Mouse (Mus musculus) midbrain, embryonic 12.5 days (tissue): ENCODE data around the gene Heatr5a. TPM values are rescaled to one million over a fixed set of nuclear protein-coding genes. Genes with fewer than 3 reads are reported as not detected.
A peak's percentile ranks its signal among the peaks of the same experiment; 100 is the strongest.

Source experiments
- ATAC-seq: fragments of 200-750 bp; cut with Nextera tagmentation; 2 replicates; pipeline ENCODE4 v1.8.0; 2017; ENCODE audit warnings: low read depth, moderate TSS enrichment, moderate library complexity; ENCODE audit not compliant: low FRiP score
- H3K27ac ChIP-seq: fragments of 300-500 bp; sonication (generic); replicated peaks from 2 replicates; pipeline ENCODE4 v1.5.1; 2016; ENCODE audit warnings: mild to moderate bottlenecking
- H3K27me3 ChIP-seq: fragments of 300-500 bp; sonication (generic); 2 replicates; pipeline ENCODE4 v1.6.1; 2016; ENCODE audit warnings: mild to moderate bottlenecking
- H3K36me3 ChIP-seq: fragments of 300-500 bp; sonication (generic); 2 replicates; pipeline ENCODE4 v1.6.1; 2016
- H3K4me1 ChIP-seq: fragments of 300-500 bp; sonication (generic); 2 replicates; pipeline ENCODE4 v1.6.1; 2016
- H3K4me2 ChIP-seq: fragments of 300-500 bp; sonication (generic); replicated peaks from 2 replicates; pipeline ENCODE4 v1.6.1; 2016; ENCODE audit warnings: mild to moderate bottlenecking, moderate library complexity
- H3K4me3 ChIP-seq: fragments of 300-500 bp; sonication (generic); 2 replicates; pipeline ENCODE4 v1.5.1; 2016; ENCODE audit warnings: mild to moderate bottlenecking
- H3K9ac ChIP-seq: fragments of 300-500 bp; sonication (generic); replicated peaks from 2 replicates; pipeline ENCODE4 v1.6.1; 2016; ENCODE audit warnings: mild to moderate bottlenecking, moderate library complexity
- H3K9me3 ChIP-seq: fragments of 300-500 bp; sonication (generic); 2 replicates; pipeline ENCODE4 v1.6.1; 2016; ENCODE audit warnings: mild to moderate bottlenecking
- WGBS: fragments of 180-500 bp; shearing (Covaris S2); methylation state at CpG from one replicate; pipeline ENCODE4 v1.1.7; 2016; 5-methylcytosine and 5-hydroxymethylcytosine counted together
- polyA plus RNA-seq: library from polyadenylated mRNA; unstranded; fragments of >200 nt; fragmentation: Nextera tagmentation; extraction: Ambion mirVana; gene quantifications from 2 replicates; pipeline ENCODE4 v1.2.1, GENCODE M21; 2016

The Heatr5a gene
- polyA plus RNA-seq, 1 experiment from 2014 or later = 12.0 TPM

DNA sequence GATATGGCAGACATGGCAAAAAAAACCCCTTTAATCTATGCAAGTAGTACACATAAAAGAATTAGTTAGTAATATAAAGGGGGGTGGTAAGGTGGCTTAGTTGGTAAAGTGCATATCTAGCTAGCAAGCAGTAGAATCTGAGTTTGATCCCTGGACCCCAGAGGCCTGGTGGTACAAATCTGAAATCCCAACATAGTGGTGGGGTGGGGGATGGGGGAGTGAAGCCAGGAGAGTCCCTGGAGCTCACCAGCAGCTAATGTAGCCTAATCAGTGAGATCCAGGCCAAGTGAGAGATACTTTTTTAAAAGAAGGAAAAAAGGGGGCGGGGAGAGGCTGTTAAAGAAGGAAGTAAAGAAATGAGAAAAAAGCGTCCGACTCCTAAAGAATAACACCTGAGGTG, 120.0 kb downstream of the Heatr5a start:
- WGBS = 83% methylated on average over 3 of the region's 3 CpGs
- H3K4me2 ChIP-seq = no peak overlapping the region
- H3K9ac ChIP-seq = no peak overlapping the region
- ATAC-seq = no peak
- no peak overlapping the region for H3K4me3 ChIP-seq
- no peak overlapping the region for H3K27ac ChIP-seq
- no peaks in the 10 kb centered on the region for H3K4me1 ChIP-seq
- no peaks in the 10 kb centered on the region for H3K36me3 ChIP-seq
- no peaks in the 10 kb centered on the region for H3K27me3 ChIP-seq
- 0 out of 2 replicates have a peak, but pooled peaks cover 4% of the 10 kb centered on the region for H3K9me3 ChIP-seq

DNA sequence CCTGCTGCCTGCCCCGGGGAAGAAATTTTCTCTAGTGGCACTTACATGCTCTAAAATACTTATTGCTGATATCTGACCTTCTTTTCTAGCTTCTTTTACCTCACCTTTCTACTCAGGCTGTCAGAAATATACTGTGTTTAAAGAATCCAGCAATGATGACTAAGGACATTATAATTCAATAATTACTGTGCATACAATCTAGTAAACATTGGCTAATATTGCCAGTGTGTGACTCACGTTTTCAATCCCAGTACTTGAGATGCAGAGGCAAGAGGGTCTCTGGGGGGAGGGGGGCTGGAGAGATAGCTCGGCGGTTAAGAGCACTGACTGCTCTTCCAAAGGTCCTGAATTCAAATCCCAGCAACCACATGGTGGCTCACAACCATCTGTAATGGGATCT, 120.8 kb downstream of the Heatr5a start:
- no peak for ATAC-seq
- 88% methylated on average over 4 of the region's 4 CpGs for WGBS
- Histone ChIP-seq H3K4me2 (no peak overlapping the region), H3K4me1 (no peaks in the 10 kb centered on the region), H3K36me3 (no peaks in the 10 kb centered on the region), H3K27ac (no peak overlapping the region), H3K27me3 (no peaks in the 10 kb centered on the region), H3K9ac (no peak overlapping the region), H3K4me3 (no peak overlapping the region), H3K9me3 (0 out of 2 replicates have a peak, but pooled peaks cover 4% of the 10 kb centered on the region)

DNA sequence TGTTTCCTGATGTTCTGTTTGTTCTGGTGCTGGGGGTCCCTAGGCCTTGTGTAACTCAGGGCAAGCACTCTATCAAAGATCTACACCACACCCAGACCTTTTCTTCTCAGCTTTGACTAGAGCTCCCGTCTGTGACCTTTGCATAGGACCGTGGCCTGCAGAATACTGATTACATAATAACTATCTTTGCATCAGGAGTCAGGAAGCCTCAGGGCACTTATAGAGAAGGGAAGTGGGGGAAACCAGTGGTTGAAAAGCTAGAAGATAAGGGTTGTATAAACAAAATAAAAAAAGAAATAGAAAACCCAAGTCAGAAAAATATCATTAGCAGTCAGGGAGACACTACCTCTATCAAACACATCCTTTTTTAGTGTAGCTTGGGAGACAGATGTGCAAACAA, 121.2 kb downstream of the Heatr5a start:
- Histone ChIP-seq H3K9me3 (0 out of 2 replicates have a peak, but pooled peaks cover 4% of the 10 kb centered on the region), H3K36me3 (no peaks in the 10 kb centered on the region), H3K9ac (no peak overlapping the region), H3K4me1 (no peaks in the 10 kb centered on the region), H3K4me3 (no peak overlapping the region), H3K27ac (no peak overlapping the region), H3K4me2 (no peak overlapping the region), H3K27me3 (no peaks in the 10 kb centered on the region)
- whole genome bisulfite sequencing = 93% methylated on average over 2 of the region's 2 CpGs
- ATAC-seq = no peak

DNA sequence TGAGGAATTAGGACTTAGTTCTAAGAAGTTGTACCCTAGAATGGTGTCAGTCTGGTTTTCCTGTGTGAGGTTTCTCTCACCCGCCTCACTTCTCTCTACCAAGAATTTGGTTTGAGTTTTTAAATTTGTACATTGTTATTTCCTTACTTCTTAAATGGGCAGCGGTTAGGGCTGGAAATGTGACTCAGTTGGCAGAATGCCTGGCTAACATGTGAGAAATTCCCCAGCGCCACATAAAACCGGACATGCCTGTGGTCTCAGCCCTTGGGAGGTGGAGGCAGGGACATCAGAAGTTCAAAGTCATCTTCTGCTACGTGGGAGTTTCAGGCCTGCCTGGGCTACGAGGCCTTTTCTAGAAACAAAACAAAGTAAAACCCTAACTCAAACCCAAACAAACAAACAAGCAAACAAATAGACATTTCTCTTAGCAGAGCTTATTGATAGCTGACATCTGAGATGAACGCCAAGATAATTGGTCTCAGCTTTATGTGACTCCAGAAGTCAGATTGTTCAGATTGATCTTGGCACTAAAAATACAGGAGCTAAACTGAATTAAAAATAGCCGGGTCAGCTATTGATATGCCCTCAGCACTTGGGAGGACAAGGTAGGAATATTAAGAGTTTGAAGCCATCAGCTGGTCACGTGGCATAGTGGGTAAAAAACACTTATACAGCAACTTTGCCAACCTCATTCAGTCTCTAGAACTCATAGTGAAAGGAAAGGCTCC, 123.0 kb downstream of the Heatr5a start:
- Histone ChIP-seq H3K27ac (no peak overlapping the region), H3K4me3 (no peak overlapping the region), H3K9me3 (0 out of 2 replicates have a peak, but pooled peaks cover 4% of the 10 kb centered on the region), H3K9ac (no peak overlapping the region), H3K27me3 (0 out of 2 replicates have a peak, but pooled peaks cover 10% of the 10 kb centered on the region), H3K4me1 (peaks cover 7% of the 10 kb centered on the region), H3K4me2 (no peak overlapping the region), H3K36me3 (no peaks in the 10 kb centered on the region)
- WGBS = 87% methylated on average over 9 of the region's 9 CpGs
- ATAC-seq = no peak

DNA sequence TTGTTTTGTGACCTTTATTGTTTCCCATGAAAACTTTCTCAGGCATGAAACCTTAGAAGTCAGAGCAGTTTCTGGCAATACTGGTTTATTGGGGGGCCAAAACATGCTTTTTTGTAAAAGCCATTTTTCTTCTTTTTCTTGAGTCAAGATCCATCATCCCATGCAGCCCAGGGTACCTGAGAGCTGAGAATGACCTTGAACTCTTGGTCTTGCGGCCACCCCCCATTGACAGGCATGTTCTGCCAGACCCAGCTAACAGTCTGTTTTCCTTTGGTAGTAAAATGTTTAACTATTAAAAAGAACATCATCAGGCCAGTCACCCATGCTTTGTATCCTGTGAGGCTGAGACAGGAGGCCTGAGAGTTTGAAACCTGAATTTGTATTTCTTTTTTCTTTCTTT, 125.9 kb downstream of the Heatr5a start:
- Histone ChIP-seq H3K9me3 (0 out of 2 replicates have a peak, but pooled peaks cover 4% of the 10 kb centered on the region), H3K27me3 (0 out of 2 replicates have a peak, but pooled peaks cover 10% of the 10 kb centered on the region), H3K4me3 (peak overlapping the region; percentile 54), H3K36me3 (no peaks in the 10 kb centered on the region), H3K4me2 (peak overlapping the region; percentile 58), H3K4me1 (peaks cover 10% of the 10 kb centered on the region), H3K27ac (no peak overlapping the region), H3K9ac (no peak overlapping the region)
- peak; percentile 36; the same call in 1 of the 2 replicates for ATAC-seq
- 33% methylated on average over 1 of the region's 1 CpGs for WGBS

DNA sequence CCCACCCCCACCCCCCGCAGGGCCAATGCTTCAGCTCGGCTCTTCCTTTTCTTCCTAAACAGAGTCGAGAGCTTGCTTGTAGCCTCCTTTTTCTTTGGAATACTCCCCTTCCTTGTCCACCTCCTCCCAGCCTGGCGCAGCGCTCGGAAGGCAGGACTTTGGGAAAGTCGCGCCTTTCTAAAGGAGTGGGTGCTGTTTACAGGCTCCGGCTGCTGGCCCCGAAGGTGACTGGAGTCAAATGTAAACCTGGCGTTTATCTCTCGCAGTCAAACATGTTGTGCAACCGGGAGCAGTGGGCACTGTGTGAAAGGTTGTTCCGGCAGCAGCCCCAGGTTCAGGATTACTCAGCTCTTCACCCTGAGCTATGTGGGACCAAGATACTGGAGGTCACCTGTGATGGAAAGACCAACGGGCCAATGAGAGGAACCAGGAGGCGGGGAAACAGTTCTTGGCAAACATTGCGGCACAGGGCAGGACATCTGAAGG, 126.3 kb downstream of the Heatr5a start:
- WGBS = 0% methylated on average over 17 of the region's 17 CpGs
- peak; percentile 95 for ATAC-seq

DNA sequence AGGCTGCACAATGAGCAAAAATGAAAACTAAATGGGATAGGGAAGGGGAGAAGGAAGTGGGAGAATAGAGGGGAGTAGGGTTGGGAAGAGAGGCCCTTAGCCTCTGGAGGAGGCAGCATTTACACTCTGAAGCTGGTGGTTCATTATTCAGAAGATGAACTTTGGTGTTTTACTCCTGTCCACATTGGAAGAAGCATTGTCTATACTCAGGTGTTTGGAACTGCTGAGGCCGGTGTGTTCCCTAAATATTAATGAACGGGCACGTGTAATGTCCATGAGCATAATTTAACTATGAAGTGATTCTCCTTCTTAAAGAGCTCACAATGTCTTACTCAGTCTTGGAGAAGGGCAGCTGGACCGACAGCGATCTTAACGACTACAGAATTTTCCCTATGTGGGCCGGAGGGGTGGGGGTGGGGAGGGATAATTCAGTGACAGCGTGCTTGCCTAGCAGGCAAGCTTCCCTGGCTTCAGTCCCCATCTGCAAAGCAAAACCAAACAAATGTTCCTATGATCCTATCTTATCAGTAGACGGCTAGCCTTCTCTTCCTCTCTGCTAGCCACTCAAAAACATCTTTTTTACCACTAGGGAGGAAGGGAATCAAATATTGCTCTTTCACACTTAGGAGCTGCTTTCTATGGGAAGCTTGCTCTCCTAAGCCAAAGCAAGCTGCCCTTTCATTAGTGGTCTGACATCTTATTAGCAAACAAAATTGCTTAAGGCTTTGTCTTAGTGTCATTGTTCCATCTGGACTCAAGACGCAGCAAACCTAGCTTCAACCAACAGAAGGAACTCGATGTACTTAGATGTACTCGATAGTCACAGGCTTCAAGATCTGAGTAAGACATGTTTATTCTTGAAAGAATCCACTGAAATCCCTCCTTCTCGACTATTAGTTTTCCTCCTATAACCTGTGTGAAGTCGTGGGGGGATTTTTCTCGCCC, 127.3 kb downstream of the Heatr5a start:
- Histone ChIP-seq H3K4me2 (peak overlapping the region; percentile 58), H3K9me3 (no peaks in the 10 kb centered on the region), H3K9ac (no peak overlapping the region; the same call in none of the 2 replicates), H3K27ac (peak overlapping the region; percentile 56), H3K36me3 (no peaks in the 10 kb centered on the region), H3K4me1 (peaks cover 10% of the 10 kb centered on the region), H3K4me3 (peak overlapping the region; percentile 54), H3K27me3 (0 out of 2 replicates have a peak, but pooled peaks cover 10% of the 10 kb centered on the region)
- 0 out of 2 replicates have a peak, but pooled peaks have one; percentile 13 for ATAC-seq
- WGBS = 31% methylated on average over 15 of the region's 15 CpGs

More for the DNA sequence above, 126.3 kb downstream of the Heatr5a start:
- H3K4me2 ChIP-seq = peak overlapping the region; percentile 58
- 0 out of 2 replicates have a peak, but pooled peaks cover 10% of the 10 kb centered on the region for H3K27me3 ChIP-seq
- peaks cover 10% of the 10 kb centered on the region for H3K4me1 ChIP-seq
- 0 out of 2 replicates have a peak, but pooled peaks cover 4% of the 10 kb centered on the region for H3K9me3 ChIP-seq
- H3K4me3 ChIP-seq = peak overlapping the region; percentile 54
- peak overlapping the region; percentile 56 for H3K27ac ChIP-seq
- no peaks in the 10 kb centered on the region for H3K36me3 ChIP-seq
- peak overlapping the region; percentile 49 for H3K9ac ChIP-seq

DNA sequence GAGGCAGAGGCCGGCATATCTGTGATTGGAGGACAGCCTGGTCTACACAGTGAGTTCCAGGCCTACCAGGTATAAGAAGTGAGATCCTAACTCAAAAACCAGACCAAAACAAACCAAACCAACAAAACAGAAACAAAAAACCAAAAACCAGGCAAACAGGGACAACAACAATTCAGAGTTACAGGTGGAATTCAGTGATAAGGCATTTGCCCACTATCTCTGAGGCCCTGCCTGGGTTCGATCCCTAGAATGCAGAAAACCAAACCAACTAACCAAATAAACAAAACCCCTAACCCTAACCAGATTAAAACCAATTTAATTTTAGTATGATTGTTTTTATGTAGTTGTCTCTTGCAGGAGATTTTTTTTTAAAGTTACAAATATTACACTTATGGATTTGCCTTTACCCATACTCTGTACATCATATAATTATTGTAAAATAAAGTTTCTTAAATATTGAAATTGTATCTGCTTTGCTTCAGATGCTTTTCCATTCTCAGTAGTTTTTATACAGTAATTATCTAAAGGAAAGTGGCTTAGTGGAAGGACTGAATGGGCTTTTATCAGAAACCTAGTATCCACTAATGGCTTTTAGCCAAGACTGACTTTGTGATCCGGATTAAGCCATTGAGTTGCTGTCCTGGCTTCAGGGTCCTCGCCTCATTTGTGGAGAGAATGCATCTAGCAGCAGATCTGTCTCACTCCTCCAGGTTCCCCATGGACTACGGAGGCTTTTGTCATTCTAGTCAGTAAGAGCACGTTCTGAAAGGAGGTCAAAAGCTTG, 128.8 kb downstream of the Heatr5a start:
- H3K27me3 ChIP-seq = 0 out of 2 replicates have a peak, but pooled peaks cover 10% of the 10 kb centered on the region
- no peak overlapping the region for H3K4me3 ChIP-seq
- no peak overlapping the region for H3K27ac ChIP-seq
- H3K9me3 ChIP-seq = no peaks in the 10 kb centered on the region
- no peak for ATAC-seq
- 40% methylated on average over 6 of the region's 6 CpGs for WGBS
- H3K36me3 ChIP-seq = no peaks in the 10 kb centered on the region
- no peak overlapping the region for H3K9ac ChIP-seq
- H3K4me1 ChIP-seq = peaks cover 10% of the 10 kb centered on the region
- H3K4me2 ChIP-seq = no peak overlapping the region

DNA sequence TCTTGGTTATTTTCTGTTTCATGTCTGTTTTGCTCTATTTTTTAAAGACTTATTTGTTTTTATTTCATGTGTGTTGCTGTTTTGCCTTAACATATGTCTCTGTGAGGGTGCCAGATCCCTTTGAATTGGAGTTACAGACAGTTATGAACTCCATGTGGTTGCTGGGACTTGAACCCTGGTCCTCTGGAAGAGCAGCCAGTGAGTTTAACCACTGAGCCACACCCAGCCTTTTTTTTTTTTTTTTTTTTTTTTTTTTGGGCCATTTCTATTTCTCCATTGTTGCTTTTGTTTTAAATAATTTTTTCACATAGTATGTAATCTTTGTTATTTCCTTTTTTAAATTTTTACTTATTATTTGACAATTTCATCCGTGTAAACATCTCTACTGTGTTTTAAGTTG, 131.3 kb downstream of the Heatr5a start:
- H3K27me3 ChIP-seq = 0 out of 2 replicates have a peak, but pooled peaks cover 10% of the 10 kb centered on the region
- no peak overlapping the region for H3K4me2 ChIP-seq
- no peak overlapping the region for H3K27ac ChIP-seq
- no peak overlapping the region for H3K4me3 ChIP-seq
- WGBS = 96% methylated on average over 1 of the region's 1 CpGs
- no peak overlapping the region for H3K9ac ChIP-seq
- ATAC-seq = no peak
- peaks cover 10% of the 10 kb centered on the region for H3K4me1 ChIP-seq
- H3K9me3 ChIP-seq = no peaks in the 10 kb centered on the region
- H3K36me3 ChIP-seq = no peaks in the 10 kb centered on the region

DNA sequence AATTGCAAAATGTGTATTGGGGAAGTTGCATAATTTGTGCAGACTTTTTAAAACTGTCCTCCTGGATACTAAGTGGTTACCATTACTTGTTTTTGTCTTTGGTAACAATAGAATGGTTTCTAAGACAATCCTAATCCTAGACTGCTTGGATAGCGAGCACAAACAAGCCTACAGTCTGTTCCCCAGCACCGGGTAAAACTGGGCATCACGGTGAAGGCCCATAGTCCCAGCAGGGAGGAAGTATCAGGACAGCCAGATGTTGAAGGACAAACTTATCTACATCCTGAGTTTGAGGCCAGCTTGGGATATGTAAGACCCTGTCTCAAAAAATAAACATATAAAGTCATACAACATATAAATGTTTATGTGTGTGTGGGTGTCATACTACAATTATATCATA, 135.9 kb downstream of the Heatr5a start:
- H3K36me3 ChIP-seq = no peaks in the 10 kb centered on the region
- H3K4me1 ChIP-seq = peaks cover 2% of the 10 kb centered on the region; the same call in 1 of the 2 replicates
- no peak overlapping the region for H3K9ac ChIP-seq
- H3K4me3 ChIP-seq = no peak overlapping the region
- no peaks in the 10 kb centered on the region for H3K9me3 ChIP-seq
- no peak for ATAC-seq
- 0 out of 2 replicates have a peak, but pooled peaks cover 2% of the 10 kb centered on the region for H3K27me3 ChIP-seq
- no peak overlapping the region for H3K27ac ChIP-seq
- 56% methylated on average over 3 of the region's 3 CpGs for WGBS
- H3K4me2 ChIP-seq = no peak overlapping the region

DNA sequence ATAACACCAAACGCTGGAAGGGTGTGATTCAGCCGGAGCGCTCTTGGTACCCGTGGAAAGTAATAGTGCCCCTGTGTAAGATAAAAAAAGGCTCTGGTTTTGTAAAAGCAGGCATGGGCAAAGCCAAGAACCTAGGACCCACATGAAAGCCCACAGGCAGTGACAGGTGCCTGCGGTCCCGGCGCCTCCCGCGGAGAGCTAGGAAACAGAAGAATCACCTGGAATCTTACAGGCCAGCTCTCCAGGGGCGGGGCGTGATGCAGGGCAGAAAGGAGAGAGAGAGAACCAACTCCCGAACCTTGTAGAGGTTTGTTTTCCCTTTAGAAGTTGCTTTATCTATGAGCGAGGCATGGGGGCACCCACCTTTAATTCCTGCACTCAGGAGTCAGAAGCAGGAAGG, 139.2 kb downstream of the Heatr5a start:
- H3K4me2 ChIP-seq = no peak overlapping the region
- WGBS = 80% methylated on average over 13 of the region's 13 CpGs
- ATAC-seq = no peak

More for the DNA sequence above, 139.2 kb downstream of the Heatr5a start:
- Histone ChIP-seq H3K9me3 (no peaks in the 10 kb centered on the region), H3K36me3 (no peaks in the 10 kb centered on the region), H3K9ac (no peak overlapping the region), H3K27me3 (0 out of 2 replicates have a peak, but pooled peaks cover 2% of the 10 kb centered on the region), H3K4me3 (no peak overlapping the region), H3K4me1 (peaks cover 15% of the 10 kb centered on the region), H3K27ac (no peak overlapping the region)
